Mouse (Mus musculus) kidney, adult 2 months (tissue): Measurements from ENCODE around the gene Ripor2.

Experiments used
- CTCF ChIP-seq: fragments of 200-500 bp; conservative IDR thresholded peaks from 2 replicates; pipeline ENCODE4 v1.5.1; 2011; ENCODE audit warnings: low read depth, mild to moderate bottlenecking, control low read depth, low read length, moderate library complexity, mixed read lengths; ENCODE audit not compliant: insufficient read depth, insufficient read length
- POLR2A ChIP-seq: fragments of 200-500 bp; IDR thresholded peaks from one replicate; pipeline ENCODE4 v1.6.1; 2011; ENCODE audit warnings: low read depth, low read length, control low read depth

DNA sequence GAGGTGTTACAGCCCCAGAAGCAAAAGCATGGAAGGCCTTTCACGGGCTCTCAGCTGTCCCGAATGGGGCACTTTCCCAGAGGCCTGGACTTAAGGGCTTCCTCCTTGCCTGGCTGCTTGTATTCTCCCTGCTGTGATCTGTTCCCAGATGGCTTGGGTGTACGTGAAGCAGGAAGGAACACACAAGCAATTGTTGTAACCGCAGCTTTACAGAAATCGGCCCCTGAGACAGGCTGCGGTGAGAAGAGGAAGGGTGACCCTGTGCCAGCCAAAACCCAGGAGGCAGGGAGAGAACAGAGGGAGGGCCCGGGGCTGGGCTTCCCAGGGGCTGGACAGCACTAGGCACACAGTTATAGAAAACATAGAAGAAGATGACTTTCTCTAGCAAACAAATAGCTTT, 129.0 kb downstream of the Ripor2 start:
- no peak for TF ChIP-seq POLR2A
- TF ChIP-seq CTCF: no peak
